Mouse (Mus musculus) ES-E14 (cell line): ENCODE measurements around the gene Nif3l1.

Experiments used
- CHD2 ChIP-seq: IDR thresholded peaks from 2 replicates; pipeline ENCODE4 v1.6.1; 2014; ENCODE audit warnings: mild to moderate bottlenecking, low read depth, low read length, inconsistent platforms
- HCFC1 ChIP-seq: IDR thresholded peaks from 2 replicates; pipeline ENCODE4 v1.6.1; 2012; ENCODE audit warnings: low read length, inconsistent platforms, borderline replicate concordance; ENCODE audit not compliant: insufficient read depth

GRCm38 (mm10) chr1:58403745-58404144, 41.2 kb upstream of the Nif3l1 start:
- TF ChIP-seq CHD2, result no peak
- no peak for TF ChIP-seq HCFC1
